Mouse (Mus musculus) induced T-regulatory cell, adult 2 months (primary cell): Measurements from ENCODE around the gene Pafah2.

Experiments used
- DNase-seq: peaks from one replicate; pipeline ENCODE4 v3.0.0-alpha.2; 2012; ENCODE audit warnings: low read depth

Pafah2 gene

GRCm38 (mm10) chr4:134395977-134396825 is at the start of gene Pafah2:
Gene Pafah2, plus strand, starts transcription at chr4:134396320.
- DNase-seq: peak; percentile 98

GRCm38 (mm10) chr4:134348078-134348477 is 48.0 kb upstream of the Pafah2 start:
- no peak for DNase-seq

- no peak for DNase-seq
Observed at GRCm38 (mm10) chr4:134348545-134348944, 47.6 kb upstream of the Pafah2 start.

- DNase-seq: no peak
Observed at GRCm38 (mm10) chr4:134349829-134350228, 46.3 kb upstream of the Pafah2 start.

GRCm38 (mm10) chr4:134350641-134351040 is 45.5 kb upstream of the Pafah2 start:
- DNase-seq: no peak

- DNase-seq: peak; percentile 68
Observed at GRCm38 (mm10) chr4:134351329-134352260, 44.5 kb upstream of the Pafah2 start.

GRCm38 (mm10) chr4:134352261-134352707 is 43.8 kb upstream of the Pafah2 start:
- no peak for DNase-seq

- peak; percentile 50 for DNase-seq
Observed at GRCm38 (mm10) chr4:134352929-134353328, 43.2 kb upstream of the Pafah2 start.

- peak; percentile 62 for DNase-seq
Observed at GRCm38 (mm10) chr4:134353527-134354409, 42.4 kb upstream of the Pafah2 start.

- DNase-seq: peak; percentile 49
Observed at GRCm38 (mm10) chr4:134355841-134356452, 40.2 kb upstream of the Pafah2 start.

GRCm38 (mm10) chr4:134356591-134357460 is 39.3 kb upstream of the Pafah2 start:
- peak; percentile 91 for DNase-seq

GRCm38 (mm10) chr4:134357461-134357771 is 38.7 kb upstream of the Pafah2 start:
- no peak for DNase-seq

- DNase-seq: no peak
Observed at GRCm38 (mm10) chr4:134359649-134360048, 36.5 kb upstream of the Pafah2 start.

- DNase-seq: peak; percentile 74
Observed at GRCm38 (mm10) chr4:134361215-134361614, 34.9 kb upstream of the Pafah2 start.

- DNase-seq: no peak
Observed at GRCm38 (mm10) chr4:134362124-134362523, 34.0 kb upstream of the Pafah2 start.

- peak; percentile 91 for DNase-seq
Observed at GRCm38 (mm10) chr4:134362586-134362985, 33.5 kb upstream of the Pafah2 start.

GRCm38 (mm10) chr4:134365280-134365679 is 30.8 kb upstream of the Pafah2 start:
- DNase-seq: peak; percentile 56

- DNase-seq: no peak
Observed at GRCm38 (mm10) chr4:134370649-134371221, 25.4 kb upstream of the Pafah2 start.

- no peak for DNase-seq
Observed at GRCm38 (mm10) chr4:134371316-134371855, 24.7 kb upstream of the Pafah2 start.
